Mouse (Mus musculus) olfactory bulb, adult 2 months (tissue): ENCODE measurements around the gene Igfbpl1.

ENCODE experiments used
- CTCF ChIP-seq: fragments of 200-500 bp; IDR thresholded peaks from 2 replicates; pipeline ENCODE4 v1.5.1; 2012; ENCODE audit warnings: low read depth, mild to moderate bottlenecking, low read length, moderate library complexity; ENCODE audit not compliant: insufficient read depth
- POLR2A ChIP-seq: fragments of 200-500 bp; IDR thresholded peaks from 2 replicates; pipeline ENCODE4 v1.6.1; 2012; ENCODE audit warnings: mild to moderate bottlenecking, low read depth, low read length, moderate library complexity; ENCODE audit not compliant: insufficient read depth

DNA sequence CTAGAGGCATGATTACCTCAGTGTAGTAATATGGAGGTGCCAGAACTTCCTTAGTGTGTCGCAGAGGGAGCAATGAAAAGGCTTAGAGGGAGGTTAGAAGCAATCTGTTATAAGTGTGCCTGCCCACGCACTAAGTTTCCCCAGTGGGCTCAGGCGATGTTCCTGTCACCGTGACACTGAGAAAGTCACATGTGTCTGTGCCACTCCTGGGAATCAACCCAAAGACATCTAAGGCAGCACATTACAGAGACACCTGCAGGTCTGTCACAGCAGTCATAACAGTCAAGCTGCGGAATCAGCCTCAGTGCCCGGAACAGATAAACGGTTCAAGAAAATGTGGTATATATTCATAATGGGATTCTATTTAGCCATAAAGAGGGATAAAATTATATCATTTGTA is 5.3 kb upstream of the Igfbpl1 start:
- no peak for TF ChIP-seq CTCF
- TF ChIP-seq POLR2A = no peak
